Mouse (Mus musculus) forebrain, embryonic 14.5 days (tissue): ENCODE data around the gene Sf3a2. TPM values are rescaled to one million over a fixed set of nuclear protein-coding genes. Genes with fewer than 3 reads are reported as not detected.

Experiments
- ATAC-seq: fragments of 200-750 bp; cut with Nextera tagmentation; 2 replicates; pipeline ENCODE4 v1.8.0; 2017; ENCODE audit warnings: mild to moderate bottlenecking, moderate library complexity
- DNase-seq: peaks from one replicate; pipeline ENCODE4 v3.0.0-alpha.2; 2015; ENCODE audit warnings: low spot score
- H3K27ac ChIP-seq: fragments of 300-500 bp; sonication (generic); 2 replicates; pipeline ENCODE4 v1.5.1; 2014; ENCODE audit warnings: low read depth, mild to moderate bottlenecking, control low read depth, low read length, moderate library complexity
- H3K27me3 ChIP-seq: fragments of 300-500 bp; sonication (generic); replicated peaks from 2 replicates; pipeline ENCODE4 v1.6.1; 2014; ENCODE audit warnings: low read length, control low read depth, mixed read lengths; ENCODE audit not compliant: control insufficient read depth, insufficient read depth
- H3K36me3 ChIP-seq: fragments of 300-500 bp; sonication (generic); 2 replicates; pipeline ENCODE4 v1.6.1; 2014; ENCODE audit warnings: low read length, control low read depth; ENCODE audit not compliant: control insufficient read depth, insufficient read depth
- H3K4me1 ChIP-seq: fragments of 300-500 bp; sonication (generic); 2 replicates; pipeline ENCODE4 v1.6.1; 2014; ENCODE audit warnings: antibody characterized with exemption, low read length, control low read depth; ENCODE audit not compliant: control insufficient read depth, insufficient read depth
- H3K4me2 ChIP-seq: fragments of 300-500 bp; sonication (generic); 2 replicates; pipeline ENCODE4 v1.6.1; 2014; ENCODE audit warnings: mild to moderate bottlenecking, control low read depth, low read length
- H3K4me3 ChIP-seq: fragments of 300-500 bp; sonication (generic); 2 replicates; pipeline ENCODE4 v1.5.1; 2014; ENCODE audit warnings: low read depth, low read length, control low read depth
- H3K9ac ChIP-seq: fragments of 300-500 bp; sonication (generic); 2 replicates; pipeline ENCODE4 v1.6.1; 2014; ENCODE audit warnings: mild to moderate bottlenecking, low read length, control low read depth, moderate library complexity
- H3K9me3 ChIP-seq: fragments of 300-500 bp; sonication (generic); replicated peaks from 2 replicates; pipeline ENCODE4 v1.6.1; 2016; ENCODE audit warnings: low read length, control low read depth, mixed read lengths; ENCODE audit not compliant: control insufficient read depth
- WGBS: fragments of 180-500 bp; shearing (Covaris S2); extraction: QIAGEN DNeasy Blood & Tissue Kit; methylation state at CpG from one replicate; pipeline ENCODE4 v1.1.7; 2014; 5-methylcytosine and 5-hydroxymethylcytosine counted together
- polyA plus RNA-seq: library from polyadenylated mRNA; unstranded; fragments of >200 nt; fragmentation: Nextera tagmentation; extraction: Ambion mirVana; gene quantifications from 2 replicates; pipeline ENCODE4 v1.2.1, GENCODE M21; 2014

The Sf3a2 gene
- polyA plus RNA-seq, 1 experiment from 2014 or later = 66.6 TPM

DNA sequence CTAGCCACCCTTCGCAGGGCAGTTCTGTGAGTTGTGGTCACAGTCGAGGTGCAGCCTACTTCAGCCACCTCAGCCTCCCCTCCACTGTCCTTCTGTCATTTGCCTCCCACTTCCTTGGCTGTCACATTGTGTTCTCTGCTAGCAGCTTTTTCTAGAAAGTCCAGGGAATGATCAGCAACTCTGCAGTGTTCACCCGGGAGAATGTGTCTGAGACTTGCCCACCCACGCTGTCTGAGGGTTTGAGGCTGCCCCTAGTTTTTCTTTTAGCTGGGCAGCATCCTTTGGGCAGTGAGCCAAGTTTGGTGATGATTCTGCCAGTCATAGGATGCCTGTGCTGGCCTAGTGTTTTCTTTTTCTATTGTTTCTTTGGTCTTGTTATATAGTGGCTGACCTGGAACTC lies 41.0 kb upstream of the Sf3a2 start:
- Histone ChIP-seq H3K4me1 (peaks cover 24% of the 10 kb centered on the region), H3K4me2 (peak overlapping the region; percentile 83), H3K9me3 (no peaks in the 10 kb centered on the region), H3K27me3 (no peaks in the 10 kb centered on the region), H3K9ac (peak overlapping the region; percentile 95; the same call in 1 of the 2 replicates), H3K4me3 (peak overlapping the region; percentile 97; the same call in 1 of the 2 replicates), H3K36me3 (no peaks in the 10 kb centered on the region), H3K27ac (no peak overlapping the region)
- DNase-seq (no peak), ATAC-seq (no peak)
- WGBS = 67% methylated on average over 4 of the region's 4 CpGs

GRCm38 (mm10) chr10:80757717-80758116 lies 40.3 kb upstream of the Sf3a2 start:
- H3K9ac ChIP-seq = no peak overlapping the region; the same call in 1 of the 2 replicates
- no peak overlapping the region for H3K4me3 ChIP-seq
- no peaks in the 10 kb centered on the region for H3K36me3 ChIP-seq
- no peak overlapping the region for H3K27ac ChIP-seq
- H3K4me2 ChIP-seq = no peak overlapping the region; the same call in 1 of the 2 replicates
- peaks cover 18% of the 10 kb centered on the region for H3K4me1 ChIP-seq
- WGBS = 41% methylated on average over 5 of the region's 5 CpGs
- ATAC-seq (no peak), DNase-seq (peak; percentile 55)
- no peaks in the 10 kb centered on the region for H3K27me3 ChIP-seq
- H3K9me3 ChIP-seq = no peaks in the 10 kb centered on the region

GRCm38 (mm10) chr10:80758651-80759050 lies 39.3 kb upstream of the Sf3a2 start:
- H3K9ac ChIP-seq = no peak overlapping the region
- DNase-seq = no peak
- no peaks in the 10 kb centered on the region for H3K9me3 ChIP-seq
- 88% methylated on average over 7 of the region's 7 CpGs for WGBS
- H3K27me3 ChIP-seq = no peaks in the 10 kb centered on the region
- H3K27ac ChIP-seq = no peak overlapping the region
- no peak overlapping the region for H3K4me2 ChIP-seq
- H3K4me3 ChIP-seq = no peak overlapping the region
- peaks cover 18% of the 10 kb centered on the region for H3K4me1 ChIP-seq
- no peak for ATAC-seq
- no peaks in the 10 kb centered on the region for H3K36me3 ChIP-seq

DNA sequence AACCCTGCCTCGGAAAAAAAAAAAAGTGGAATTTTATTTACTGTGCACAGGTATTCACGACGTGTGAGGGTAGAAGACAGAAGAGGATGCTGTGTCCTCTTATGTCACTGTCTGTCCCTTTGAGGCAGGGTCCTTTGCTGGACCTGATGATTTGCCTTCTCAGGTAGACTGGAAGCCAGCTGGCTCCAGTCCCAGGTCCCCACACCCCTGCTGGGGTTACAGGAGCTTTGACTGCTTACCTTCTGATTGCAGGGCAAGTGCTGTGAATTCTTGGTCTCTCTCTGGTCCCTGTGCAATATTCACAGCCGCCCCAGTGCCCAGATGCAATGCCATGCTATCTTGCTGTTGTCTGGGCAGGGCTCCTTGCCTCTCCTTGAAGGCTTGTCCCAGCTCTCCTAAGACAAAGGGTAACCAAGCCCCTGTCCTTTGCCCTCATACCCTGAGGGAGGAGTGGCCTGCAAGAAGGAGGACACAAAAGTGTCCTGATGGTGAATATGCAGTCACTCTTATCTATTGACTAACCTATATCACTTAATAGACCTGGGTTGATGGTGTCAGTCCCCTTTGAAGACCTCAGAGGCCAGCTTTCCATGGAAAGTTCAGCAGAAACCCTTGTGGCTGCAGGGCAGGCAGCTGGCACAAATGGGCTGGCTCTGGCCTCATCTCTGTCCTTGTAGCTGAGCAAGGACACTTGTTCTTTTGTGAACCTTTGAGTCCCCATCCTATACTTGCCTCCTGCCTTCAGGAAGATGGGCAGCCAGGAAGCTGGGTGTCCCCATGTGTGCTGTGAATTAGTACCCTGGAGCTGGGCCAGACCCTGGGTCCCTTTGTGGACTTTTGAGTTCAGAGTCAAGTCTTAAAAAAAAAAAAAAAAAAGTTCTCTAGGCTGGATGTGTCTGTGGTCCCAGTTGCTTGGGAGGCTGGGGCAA lies 37.1 kb upstream of the Sf3a2 start:
- peaks cover 17% of the 10 kb centered on the region for H3K4me1 ChIP-seq
- DNase-seq (no peak), ATAC-seq (no peak)
- H3K36me3 ChIP-seq = peaks cover 17% of the 10 kb centered on the region
- WGBS = 88% methylated on average over 4 of the region's 4 CpGs
- no peaks in the 10 kb centered on the region for H3K27me3 ChIP-seq
- H3K9ac ChIP-seq = no peak overlapping the region
- H3K27ac ChIP-seq = no peak overlapping the region
- H3K4me3 ChIP-seq = no peak overlapping the region
- no peak overlapping the region for H3K4me2 ChIP-seq
- H3K9me3 ChIP-seq = no peaks in the 10 kb centered on the region

DNA sequence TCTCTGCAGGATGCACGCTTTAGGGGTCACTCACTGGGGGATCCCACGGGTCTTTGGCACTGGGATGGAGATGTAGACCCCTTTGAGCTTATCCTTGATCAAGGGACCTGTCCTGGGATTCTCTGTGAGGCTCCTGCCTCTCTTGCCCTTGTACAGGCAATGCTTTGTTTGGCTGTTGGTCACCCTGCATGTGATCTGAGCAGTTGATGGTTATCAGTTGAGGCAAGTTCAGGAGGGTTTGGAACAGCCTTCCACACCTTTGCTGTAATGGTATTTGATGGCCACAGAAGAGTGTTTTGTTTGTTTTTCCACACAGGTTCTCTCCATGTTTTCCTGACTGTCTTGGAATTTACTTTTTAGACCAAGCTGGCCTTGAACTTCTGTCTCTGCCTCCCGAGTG lies 36.2 kb upstream of the Sf3a2 start:
- no peak overlapping the region for H3K27ac ChIP-seq
- ATAC-seq = no peak
- peaks cover 26% of the 10 kb centered on the region for H3K36me3 ChIP-seq
- H3K9me3 ChIP-seq = no peaks in the 10 kb centered on the region
- H3K4me1 ChIP-seq = peaks cover 8% of the 10 kb centered on the region
- H3K4me3 ChIP-seq = no peak overlapping the region
- DNase-seq = no peak
- 67% methylated on average over 3 of the region's 3 CpGs for WGBS
- H3K9ac ChIP-seq = no peak overlapping the region
- H3K27me3 ChIP-seq = no peaks in the 10 kb centered on the region
- no peak overlapping the region for H3K4me2 ChIP-seq

GRCm38 (mm10) chr10:80763502-80763901 lies 34.5 kb upstream of the Sf3a2 start:
- ATAC-seq = no peak
- no peak overlapping the region for H3K4me2 ChIP-seq
- H3K9me3 ChIP-seq = no peaks in the 10 kb centered on the region
- H3K27me3 ChIP-seq = no peaks in the 10 kb centered on the region
- DNase-seq = no peak
- H3K9ac ChIP-seq = no peak overlapping the region
- peaks cover 41% of the 10 kb centered on the region for H3K36me3 ChIP-seq
- H3K4me1 ChIP-seq = no peaks in the 10 kb centered on the region
- no peak overlapping the region for H3K4me3 ChIP-seq
- H3K27ac ChIP-seq = no peak overlapping the region
- 84% methylated on average over 2 of the region's 2 CpGs for WGBS

- no peak for DNase-seq
- peaks cover 60% of the 10 kb centered on the region for H3K36me3 ChIP-seq
- 87% methylated on average over 2 of the region's 2 CpGs for WGBS
These were observed 32.3 kb upstream of the Sf3a2 start for GRCm38 (mm10) chr10:80765746-80766145.

DNA sequence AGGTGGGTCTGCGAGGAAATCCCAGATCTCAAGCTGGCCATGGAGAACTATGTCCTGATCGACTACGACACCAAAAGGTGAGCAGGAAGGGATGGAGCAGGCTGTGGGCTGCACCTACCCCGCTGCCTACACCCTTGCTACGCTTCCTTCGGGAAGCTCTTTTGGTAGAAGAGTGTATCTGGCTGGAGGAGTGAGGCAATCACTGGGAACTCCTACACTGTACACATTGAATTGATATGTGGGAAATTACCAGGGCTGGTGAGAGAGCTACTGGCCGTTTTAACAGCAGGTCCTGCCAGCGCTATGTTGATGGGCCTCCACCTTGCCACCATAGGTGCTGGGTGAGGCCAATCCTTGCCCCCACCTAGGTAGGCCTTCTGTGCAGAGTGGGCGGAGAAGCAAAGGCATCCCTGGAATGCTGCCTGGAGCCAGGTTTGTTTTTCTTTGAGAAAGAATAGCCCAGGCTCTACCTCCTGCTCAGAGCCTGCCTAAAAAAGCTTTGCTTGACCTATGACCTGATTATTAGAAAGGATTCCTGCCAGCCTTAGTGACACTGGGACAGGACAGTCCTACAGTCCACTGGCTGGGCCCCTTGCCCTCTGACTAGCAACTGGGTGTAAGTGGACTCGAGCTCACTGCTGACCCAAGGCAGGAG lies 31.7 kb upstream of the Sf3a2 start:
- H3K4me3 ChIP-seq = no peak overlapping the region
- H3K4me1 ChIP-seq = no peaks in the 10 kb centered on the region
- WGBS = 87% methylated on average over 10 of the region's 10 CpGs
- DNase-seq (no peak), ATAC-seq (no peak)
- H3K36me3 ChIP-seq = peaks cover 66% of the 10 kb centered on the region
- H3K9me3 ChIP-seq = no peaks in the 10 kb centered on the region
- no peak overlapping the region for H3K4me2 ChIP-seq
- H3K9ac ChIP-seq = no peak overlapping the region
- H3K27ac ChIP-seq = no peak overlapping the region
- H3K27me3 ChIP-seq = no peaks in the 10 kb centered on the region

More at GRCm38 (mm10) chr10:80765746-80766145, 32.3 kb upstream of the Sf3a2 start:
- Histone ChIP-seq H3K9ac (no peak overlapping the region), H3K27me3 (no peaks in the 10 kb centered on the region), H3K4me3 (no peak overlapping the region), H3K27ac (no peak overlapping the region), H3K4me1 (no peaks in the 10 kb centered on the region), H3K9me3 (no peaks in the 10 kb centered on the region), H3K4me2 (no peak overlapping the region)
- ATAC-seq = no peak

GRCm38 (mm10) chr10:80768365-80768764 lies 29.6 kb upstream of the Sf3a2 start:
- Histone ChIP-seq H3K4me2 (no peak overlapping the region), H3K27ac (no peak overlapping the region), H3K4me1 (no peaks in the 10 kb centered on the region), H3K9me3 (no peaks in the 10 kb centered on the region), H3K9ac (no peak overlapping the region), H3K4me3 (no peak overlapping the region), H3K36me3 (peaks cover 86% of the 10 kb centered on the region), H3K27me3 (no peaks in the 10 kb centered on the region)
- 92% methylated on average over 6 of the region's 6 CpGs for WGBS
- no peak for ATAC-seq
- DNase-seq = no peak
